Mouse (Mus musculus) heart, postnatal 0 days (tissue): ENCODE measurements around the gene Hrk. TPM values are rescaled to one million over a fixed set of nuclear protein-coding genes. Genes with fewer than 3 reads are reported as not detected.

Experiments
- ATAC-seq: fragments of 200-750 bp; cut with Nextera tagmentation; 2 replicates; pipeline ENCODE4 v1.8.0; 2017; ENCODE audit warnings: low read depth, moderate number of reproducible peaks, moderate library complexity; ENCODE audit not compliant: insufficient read depth
- DNase-seq: peaks from one replicate; pipeline ENCODE4 v3.0.0-alpha.2; 2016; ENCODE audit warnings: low spot score
- H3K27ac ChIP-seq: fragments of 300-500 bp; sonication (generic); 2 replicates; pipeline ENCODE4 v1.5.1; 2014; ENCODE audit warnings: low read depth, mild to moderate bottlenecking
- H3K27me3 ChIP-seq: fragments of 300-500 bp; sonication (generic); 2 replicates; pipeline ENCODE4 v1.6.1; 2014; ENCODE audit warnings: low read length, mixed read lengths; ENCODE audit not compliant: control insufficient read depth, insufficient read depth
- H3K36me3 ChIP-seq: fragments of 300-500 bp; sonication (generic); replicated peaks from 2 replicates; pipeline ENCODE4 v1.6.1; 2014; ENCODE audit warnings: low read length, mixed read lengths; ENCODE audit not compliant: control insufficient read depth, insufficient read depth
- H3K4me1 ChIP-seq: fragments of 300-500 bp; sonication (generic); 2 replicates; pipeline ENCODE4 v1.6.1; 2014; ENCODE audit warnings: antibody characterized with exemption; ENCODE audit not compliant: control insufficient read depth, insufficient read depth
- H3K4me2 ChIP-seq: fragments of 300-500 bp; sonication (generic); 2 replicates; pipeline ENCODE4 v1.6.1; 2014; ENCODE audit warnings: low read depth, mild to moderate bottlenecking, low read length, moderate library complexity
- H3K4me3 ChIP-seq: fragments of 300-500 bp; sonication (generic); 2 replicates; pipeline ENCODE4 v1.5.1; 2014; ENCODE audit warnings: low read depth, low read length
- H3K9ac ChIP-seq: fragments of 300-500 bp; sonication (generic); replicated peaks from 2 replicates; pipeline ENCODE4 v1.6.1; 2014; ENCODE audit warnings: low read depth, low read length, mixed read lengths
- H3K9me3 ChIP-seq: fragments of 300-500 bp; sonication (generic); replicated peaks from 2 replicates; pipeline ENCODE4 v1.6.1; 2016; ENCODE audit warnings: low read length; ENCODE audit not compliant: control insufficient read depth
- CTCF ChIP-seq: IDR thresholded peaks from 2 replicates; pipeline ENCODE4 v1.5.1; 2016; ENCODE audit warnings: antibody characterized with exemption, control low read depth, low read depth
- EP300 ChIP-seq: IDR thresholded peaks from 2 replicates; pipeline ENCODE4 v1.6.1; 2016; ENCODE audit warnings: antibody characterized with exemption, low read depth
- WGBS: fragments of 180-500 bp; shearing (Covaris S2); extraction: QIAGEN DNeasy Blood & Tissue Kit; methylation state at CpG from one replicate; pipeline ENCODE4 v1.1.7; 2014; 5-methylcytosine and 5-hydroxymethylcytosine counted together
- polyA plus RNA-seq: library from polyadenylated mRNA; unstranded; fragments of >200 nt; fragmentation: Nextera tagmentation; extraction: Ambion mirVana; gene quantifications from 2 replicates; pipeline ENCODE4 v1.2.1, GENCODE M21; 2015
- total RNA-seq: library from RNA; depleted of rRNA; stranded (reverse); fragments of >200 nt; gene quantifications from 2 replicates; pipeline ENCODE4 v1.2.3, GENCODE M21; 2014; ENCODE audit warnings: low replicate concordance

Hrk gene
- total and polyA plus RNA-seq, 2 experiments from 2014 or later: 0.04 to 0.11 TPM

DNA sequence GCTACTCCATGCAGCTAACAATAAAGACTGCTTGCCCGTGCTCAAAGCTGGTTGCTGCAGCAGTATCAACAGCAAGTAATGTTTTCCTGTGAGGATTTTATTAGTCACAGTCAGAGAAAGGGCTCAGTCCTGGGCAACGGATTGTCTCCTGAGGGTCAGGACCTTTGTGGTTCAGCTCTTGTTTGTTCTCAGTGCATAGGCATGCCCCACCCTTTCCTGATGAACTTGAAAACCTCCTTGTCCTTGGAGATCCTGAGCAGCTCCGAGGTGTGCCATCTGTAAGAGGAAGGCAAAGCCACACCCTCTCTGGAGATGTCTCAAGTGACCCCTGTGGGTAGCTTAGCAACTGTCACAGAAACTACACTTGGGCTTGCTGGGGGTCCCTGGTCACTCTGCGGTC, 3.8 kb upstream of the Hrk start:
- H3K9ac ChIP-seq: no peak overlapping the region
- TF ChIP-seq EP300 (no peak), CTCF (no peak)
- no peaks in the 10 kb centered on the region for H3K9me3 ChIP-seq
- H3K4me3 ChIP-seq: no peak overlapping the region
- no peak overlapping the region for H3K4me2 ChIP-seq
- H3K4me1 ChIP-seq: no peaks in the 10 kb centered on the region
- ATAC-seq (peak; percentile 14; the same call in 1 of the 2 replicates), DNase-seq (no peak)
- WGBS: 35% methylated on average over 4 of the region's 4 CpGs
- peaks cover 30% of the 10 kb centered on the region; the same call in 1 of the 2 replicates for H3K27me3 ChIP-seq
- H3K27ac ChIP-seq: no peak overlapping the region
- H3K36me3 ChIP-seq: no peaks in the 10 kb centered on the region

DNA sequence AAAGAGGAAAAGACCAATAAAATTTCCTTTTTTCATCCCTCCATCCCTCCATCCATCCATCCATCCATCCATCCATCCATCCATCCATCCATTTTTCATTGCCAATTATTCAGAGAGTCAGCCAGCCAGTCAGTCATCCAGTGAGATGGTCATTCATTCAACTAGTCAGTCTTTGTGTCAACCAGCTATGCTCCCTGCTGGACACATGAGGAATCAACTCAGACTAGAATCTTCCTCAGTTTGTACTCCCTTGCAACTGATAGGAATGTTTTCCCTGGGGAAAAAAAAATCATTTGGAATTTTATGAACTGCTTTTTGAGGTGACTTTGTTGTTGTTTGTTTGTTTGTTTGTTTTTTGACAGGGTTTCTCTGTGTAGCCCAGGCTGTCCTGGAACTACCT, 1.0 kb downstream of the Hrk start:
- no peak overlapping the region for H3K27ac ChIP-seq
- no peaks in the 10 kb centered on the region for H3K9me3 ChIP-seq
- 0 out of 2 replicates have a peak, but pooled peaks cover 5% of the 10 kb centered on the region for H3K4me1 ChIP-seq
- H3K36me3 ChIP-seq: no peaks in the 10 kb centered on the region
- H3K4me2 ChIP-seq: no peak overlapping the region
- no peak for ATAC-seq
- TF ChIP-seq CTCF: peak; percentile 26; the same call in 1 of the 2 replicates
- no peak for TF ChIP-seq EP300
- H3K4me3 ChIP-seq: no peak overlapping the region
- DNase-seq: no peak
- H3K9ac ChIP-seq: no peak overlapping the region
- peaks cover 63% of the 10 kb centered on the region for H3K27me3 ChIP-seq

DNA sequence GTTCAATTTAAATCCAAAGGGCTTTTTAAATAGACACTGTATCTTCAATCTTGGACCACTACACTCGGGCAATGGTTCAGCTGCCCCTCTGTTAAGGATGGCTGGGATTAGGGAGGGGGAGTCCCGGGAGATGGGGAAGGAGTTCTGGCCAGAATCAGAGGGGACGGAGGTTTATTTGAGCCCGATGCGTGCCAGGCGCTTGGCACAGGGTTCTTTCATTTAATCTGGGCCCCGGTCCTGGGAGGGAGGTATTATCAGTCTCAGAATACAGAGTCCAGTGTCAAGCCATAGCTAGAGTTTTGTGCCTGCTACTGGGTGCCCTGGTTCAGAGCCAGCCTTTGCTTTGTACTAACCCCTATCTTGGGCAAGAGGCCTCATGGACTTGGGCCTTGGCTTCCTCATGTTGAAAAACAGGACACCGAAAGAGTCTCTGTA, 3.1 kb downstream of the Hrk start:
- ATAC-seq (no peak), DNase-seq (no peak)
- Histone ChIP-seq H3K27ac (no peak overlapping the region), H3K27me3 (peaks cover 73% of the 10 kb centered on the region), H3K4me3 (no peak overlapping the region), H3K36me3 (no peaks in the 10 kb centered on the region), H3K9me3 (no peaks in the 10 kb centered on the region), H3K4me2 (no peak overlapping the region), H3K4me1 (0 out of 2 replicates have a peak, but pooled peaks cover 9% of the 10 kb centered on the region), H3K9ac (no peak overlapping the region)
- 60% methylated on average over 8 of the region's 8 CpGs for WGBS
- no peak for TF ChIP-seq EP300
- no peak for TF ChIP-seq CTCF

DNA sequence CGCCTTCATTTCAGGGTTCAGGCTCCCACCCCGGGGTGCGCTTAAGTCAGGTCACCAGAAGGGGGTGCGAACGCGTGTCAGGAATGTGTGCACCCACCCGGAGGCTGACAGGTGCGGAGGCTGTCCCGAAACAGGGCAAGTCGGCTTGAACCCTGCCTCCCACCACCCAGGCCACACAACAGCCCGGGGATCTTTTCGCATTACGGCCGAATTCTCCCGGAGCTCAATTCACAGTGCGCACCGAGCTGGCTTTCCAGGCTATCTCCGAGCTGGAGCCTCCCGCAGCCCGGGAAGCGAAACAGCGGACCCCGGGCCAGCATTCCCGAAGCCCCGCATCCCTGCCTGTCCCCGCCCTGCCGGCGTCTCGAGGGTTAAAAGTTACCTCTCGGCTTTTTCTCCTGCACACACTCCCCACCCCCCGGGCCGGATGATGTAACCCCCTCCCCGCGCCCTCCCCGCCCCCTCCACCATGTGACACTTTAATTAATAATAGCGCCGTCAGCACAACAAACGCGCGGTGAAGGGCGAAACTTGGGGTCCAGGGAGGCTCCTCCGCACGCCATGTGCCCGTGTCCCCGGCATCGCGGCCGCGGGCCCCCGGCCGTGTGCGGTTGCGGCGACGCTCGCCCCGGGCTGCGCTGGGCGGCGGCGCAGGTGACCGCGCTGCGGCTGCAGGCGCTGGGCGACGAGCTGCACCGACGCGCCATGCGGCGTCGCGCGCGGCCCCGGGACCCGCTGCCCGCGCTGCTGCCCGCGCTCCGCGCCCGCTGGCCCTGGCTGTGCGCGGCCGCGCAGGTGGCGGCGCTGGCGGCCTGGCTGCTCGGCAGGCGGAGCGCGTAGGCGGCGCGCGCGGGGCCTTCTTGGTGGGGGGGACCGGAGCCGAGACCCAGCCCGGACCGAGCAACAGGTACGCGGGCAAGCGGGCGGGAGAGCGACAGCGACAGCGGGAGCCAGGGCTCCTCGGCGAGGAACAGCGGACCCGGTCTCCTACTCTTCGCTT, 5.1 kb downstream of the Hrk start:
- Histone ChIP-seq H3K4me3 (peak overlapping the region; percentile 53), H3K9me3 (no peaks in the 10 kb centered on the region), H3K36me3 (no peaks in the 10 kb centered on the region), H3K9ac (0 out of 2 replicates have a peak overlapping the region, but pooled peaks have one; percentile 20), H3K4me2 (peak overlapping the region; percentile 92), H3K27me3 (peaks cover 83% of the 10 kb centered on the region), H3K4me1 (0 out of 2 replicates have a peak, but pooled peaks cover 9% of the 10 kb centered on the region), H3K27ac (no peak overlapping the region)
- no peak for TF ChIP-seq CTCF
- TF ChIP-seq EP300: no peak
- ATAC-seq (no peak), DNase-seq (no peak)
- WGBS: 1% methylated on average over 67 of the region's 117 CpGs

DNA sequence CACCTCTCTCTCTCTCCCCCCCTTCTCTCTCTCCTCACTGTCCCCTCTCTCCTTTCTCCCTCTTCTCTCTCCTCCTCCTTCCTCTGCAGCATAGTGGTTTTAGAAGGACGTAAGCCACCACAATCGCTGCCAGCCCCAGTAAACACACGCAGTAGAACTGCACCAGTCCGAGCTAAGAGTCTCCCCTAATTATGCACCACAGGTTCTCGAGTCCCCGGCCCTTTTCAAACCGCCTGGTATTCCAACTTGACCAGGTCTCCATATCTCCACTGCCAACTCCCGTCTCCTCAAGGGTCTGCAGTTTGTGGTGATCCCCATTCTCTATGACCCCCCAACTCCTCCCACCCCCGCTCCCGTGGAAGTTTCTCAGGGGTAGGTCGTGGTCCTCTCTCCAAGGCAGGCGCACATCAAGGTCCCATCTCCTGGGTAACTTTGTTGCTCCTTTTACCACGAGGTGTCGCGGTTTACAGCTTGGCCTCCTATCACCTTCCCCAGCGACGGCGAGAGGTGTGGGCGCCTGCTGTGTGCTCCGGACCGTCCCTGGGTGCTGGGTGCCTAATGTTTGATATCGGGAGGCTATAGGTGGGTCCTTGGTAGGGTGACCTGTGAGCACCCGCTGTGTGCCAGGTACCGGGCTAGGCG, 6.6 kb downstream of the Hrk start:
- Histone ChIP-seq H3K9me3 (peaks cover 4% of the 10 kb centered on the region; the same call in 1 of the 2 replicates), H3K27ac (no peak overlapping the region), H3K36me3 (no peaks in the 10 kb centered on the region), H3K27me3 (peaks cover 83% of the 10 kb centered on the region), H3K4me2 (peak overlapping the region; percentile 74), H3K4me3 (peak overlapping the region; percentile 50), H3K9ac (no peak overlapping the region), H3K4me1 (0 out of 2 replicates have a peak, but pooled peaks cover 9% of the 10 kb centered on the region)
- no peak for TF ChIP-seq EP300
- TF ChIP-seq CTCF: peak; percentile 43
- 1% methylated on average over 25 of the region's 25 CpGs for WGBS
- no peak for ATAC-seq
- DNase-seq: peak; percentile 34
